Mouse (Mus musculus): Measurements from ENCODE around the gene Spata9.
"Not testable (repeated sequence)": the region's sequence is repeated elsewhere in the genome, so short reads cannot be mapped to it uniquely, and the experiment has no call there.

The Spata9 gene

DNA sequence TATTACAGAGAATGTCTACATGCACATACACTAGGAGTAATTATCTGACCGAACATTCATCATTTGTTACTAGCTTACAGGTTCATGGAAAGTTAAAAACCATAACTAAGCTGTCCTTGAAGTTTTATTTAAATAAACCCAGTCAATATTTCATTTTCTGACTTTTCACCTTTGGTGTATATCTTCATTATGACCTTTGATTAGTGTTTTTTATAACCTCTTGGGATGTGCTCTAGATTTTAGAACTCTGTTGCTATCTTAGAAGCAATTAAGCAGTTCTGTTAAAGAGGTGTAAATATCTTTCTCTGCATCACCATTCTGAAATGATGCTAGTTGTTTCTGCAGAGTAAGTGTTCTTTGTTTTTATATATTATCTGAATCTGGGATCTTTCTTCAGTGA, at the start of gene Spata9:
Gene Spata9, plus strand, starts transcription at position 301 of the 400 bp plus-strand sequence.
- no peak for DNase-seq (ENCODE audit: low read depth)

GRCm38 (mm10) chr13:75927951-75928350, 39.0 kb upstream of the Spata9 start:
- DNase-seq (ENCODE audit: low read depth), result no peak

DNA sequence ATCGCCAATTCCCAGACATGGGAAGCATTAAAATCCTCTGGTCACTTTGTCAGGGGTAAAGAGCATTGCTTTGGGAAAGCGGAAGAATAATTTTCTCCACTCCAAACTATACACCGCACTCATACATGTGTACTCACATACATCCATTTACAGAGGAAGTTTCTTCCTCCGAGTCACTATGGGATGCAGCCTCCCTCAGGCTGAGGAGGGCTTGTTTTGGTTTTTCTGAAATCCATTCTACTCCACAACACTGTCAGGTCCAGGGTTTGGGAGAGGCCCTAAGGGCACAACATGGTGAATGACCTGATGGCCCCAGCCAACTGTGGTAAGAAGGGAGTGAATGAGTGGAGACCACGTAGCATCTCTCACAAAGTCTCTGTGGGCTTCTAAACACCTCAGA, 37.9 kb upstream of the Spata9 start:
- DNase-seq (ENCODE audit: low read depth), result not testable (repeated sequence)

GRCm38 (mm10) chr13:75930023-75930422, 36.9 kb upstream of the Spata9 start:
- no peak for DNase-seq (ENCODE audit: low read depth)

DNA sequence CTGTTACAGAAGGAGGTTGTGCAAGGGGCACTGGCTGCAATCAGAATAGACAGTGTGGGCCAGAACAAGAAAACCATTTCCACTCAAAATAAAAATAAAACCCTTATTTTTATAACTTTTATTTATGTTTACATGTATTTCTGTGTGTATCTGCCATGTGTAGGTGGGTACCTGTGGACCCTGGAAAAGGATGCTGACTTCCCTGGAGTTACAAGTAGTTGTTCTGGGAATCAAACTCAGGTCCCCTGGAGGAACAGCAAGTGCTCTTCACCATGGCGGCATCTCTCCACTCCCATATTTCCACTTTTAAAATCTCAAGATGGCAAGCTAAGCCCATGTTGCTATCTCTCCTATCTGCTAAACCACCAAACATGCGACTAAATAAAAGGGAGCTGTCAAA, 36.3 kb upstream of the Spata9 start:
- DNase-seq (ENCODE audit: low read depth), result no peak

GRCm38 (mm10) chr13:75931073-75931472, 35.9 kb upstream of the Spata9 start:
- peak; percentile 73 for DNase-seq (ENCODE audit: low read depth)

DNA sequence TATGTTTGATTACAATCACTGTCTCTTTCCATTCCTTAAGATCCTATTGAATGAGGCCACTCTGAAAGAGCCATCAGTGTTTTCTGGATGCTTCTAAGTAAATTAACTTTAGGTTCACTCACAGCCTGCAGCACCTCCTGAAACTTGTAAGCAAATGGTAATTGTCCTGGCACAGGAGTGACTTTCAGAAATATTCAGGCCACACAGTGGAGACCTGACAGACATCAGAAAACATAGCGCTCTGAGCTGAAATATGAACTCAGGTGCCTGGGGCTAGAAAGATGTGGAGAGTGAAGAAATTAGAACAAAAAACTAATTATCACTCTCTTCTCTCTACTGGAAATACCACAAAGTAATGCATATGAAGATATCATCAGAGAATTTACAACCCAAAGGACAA, 33.7 kb upstream of the Spata9 start:
- no peak for DNase-seq (ENCODE audit: low read depth)

GRCm38 (mm10) chr13:75938866-75939265, 28.1 kb upstream of the Spata9 start:
- DNase-seq (ENCODE audit: low read depth), result peak; percentile 56

GRCm38 (mm10) chr13:75940791-75941517, 26.0 kb upstream of the Spata9 start:
- no peak for DNase-seq (ENCODE audit: low read depth)

DNA sequence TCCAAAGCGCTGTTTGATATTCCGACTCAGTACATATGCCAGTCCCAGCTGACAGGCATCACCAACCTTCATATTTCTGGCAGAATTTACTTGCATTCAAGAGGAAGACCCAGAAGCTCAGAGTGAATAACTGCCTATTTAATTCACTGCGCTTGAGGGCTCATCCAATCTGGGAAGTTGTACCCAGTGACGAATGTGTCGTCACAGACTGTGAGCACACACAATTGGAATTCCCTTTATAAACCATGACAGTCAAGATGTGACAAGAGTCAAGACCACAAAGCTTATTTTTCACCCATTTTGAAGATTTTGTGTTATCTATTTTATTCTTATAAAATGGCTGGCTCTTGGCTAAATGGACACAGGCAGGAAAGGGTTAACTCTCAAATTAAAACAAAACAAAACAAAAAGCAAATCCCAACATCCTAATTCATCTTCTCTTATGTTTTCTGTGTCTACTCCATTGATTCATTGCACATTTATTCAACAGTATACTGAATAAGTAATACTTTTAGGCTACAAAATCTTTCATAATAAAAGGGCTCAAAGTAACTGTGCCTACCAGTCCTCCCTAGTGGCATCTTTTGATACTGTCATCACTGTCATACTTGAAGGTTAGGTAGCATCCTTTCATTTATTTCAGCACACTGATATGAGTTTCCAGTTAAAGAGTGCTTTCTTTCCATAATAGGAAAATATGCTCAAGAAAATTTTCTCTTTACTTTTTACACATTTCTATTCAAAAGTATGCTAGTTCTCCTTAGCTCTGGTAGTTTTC, 25.2 kb upstream of the Spata9 start:
- no peak for DNase-seq (ENCODE audit: low read depth)

GRCm38 (mm10) chr13:75942731-75943130, 24.2 kb upstream of the Spata9 start:
- DNase-seq (ENCODE audit: low read depth), result peak; percentile 52

DNA sequence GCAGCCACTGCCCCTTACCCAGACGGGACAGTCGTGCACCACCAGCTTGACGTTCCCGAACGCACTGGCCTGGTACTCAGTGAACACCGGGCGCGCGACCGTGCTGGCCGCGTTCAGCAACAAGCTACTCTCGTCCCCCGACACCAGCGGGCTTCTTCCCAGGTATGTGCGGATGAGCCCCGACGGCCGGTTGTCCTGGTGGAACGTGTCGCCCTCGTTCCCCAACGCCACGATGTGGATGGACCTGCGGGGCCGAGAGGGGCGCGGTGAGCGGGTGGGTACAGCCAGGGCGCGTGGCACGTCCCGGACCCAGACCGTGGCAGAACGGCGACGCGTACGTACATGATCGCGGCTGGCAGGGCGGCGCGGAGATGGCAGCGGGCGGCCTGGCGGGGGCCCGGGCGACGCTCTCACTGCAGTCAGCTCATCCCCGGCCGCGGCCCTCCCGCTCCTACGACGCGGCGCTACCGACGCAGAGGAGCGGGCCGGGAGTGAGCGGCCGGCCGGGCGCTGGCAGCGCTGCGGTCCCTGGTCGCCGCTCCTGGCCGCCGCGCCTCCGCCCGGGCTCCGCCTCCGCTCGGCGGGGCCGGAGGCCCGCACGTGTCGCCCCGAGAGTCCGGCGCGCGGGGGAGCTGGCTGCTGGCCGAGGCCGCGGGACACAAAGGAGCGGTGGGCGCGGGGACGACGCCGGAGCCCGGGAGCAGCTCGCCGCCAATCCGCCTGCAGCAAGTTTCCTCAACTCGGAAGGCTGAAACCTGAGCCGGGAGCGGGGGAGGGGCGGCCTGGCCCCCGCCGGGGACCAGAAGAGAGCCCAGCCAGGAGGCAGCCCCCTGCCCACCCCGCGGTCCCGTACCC, 23.5 kb upstream of the Spata9 start, which contains the start of gene Rhobtb3:
Gene Rhobtb3, minus strand, starts transcription at position 737 of the 855 bp plus-strand sequence.
- peak; percentile 53 for DNase-seq (ENCODE audit: low read depth)

GRCm38 (mm10) chr13:75944044-75944820, 22.7 kb upstream of the Spata9 start:
- DNase-seq (ENCODE audit: low read depth), result no peak

DNA sequence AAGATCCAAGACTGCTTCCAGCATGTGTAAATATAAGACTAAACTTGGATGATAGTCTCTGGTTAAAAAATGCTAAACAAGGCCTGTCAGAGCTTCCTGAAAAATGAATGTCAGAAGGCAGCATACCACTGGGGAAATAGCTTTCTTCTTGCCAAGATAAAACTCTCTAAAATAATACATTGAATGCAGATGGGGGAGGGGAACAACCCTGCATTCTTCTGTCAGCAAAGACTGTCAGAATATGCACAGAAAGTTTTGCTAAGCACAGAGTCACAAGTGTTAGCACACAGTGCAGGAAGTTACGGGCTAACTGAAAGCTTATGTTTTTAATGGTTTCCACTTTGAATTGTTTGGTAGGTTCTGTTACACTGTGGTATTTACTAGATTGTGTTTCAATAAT, 16.7 kb upstream of the Spata9 start:
- no peak for DNase-seq (ENCODE audit: low read depth)

DNA sequence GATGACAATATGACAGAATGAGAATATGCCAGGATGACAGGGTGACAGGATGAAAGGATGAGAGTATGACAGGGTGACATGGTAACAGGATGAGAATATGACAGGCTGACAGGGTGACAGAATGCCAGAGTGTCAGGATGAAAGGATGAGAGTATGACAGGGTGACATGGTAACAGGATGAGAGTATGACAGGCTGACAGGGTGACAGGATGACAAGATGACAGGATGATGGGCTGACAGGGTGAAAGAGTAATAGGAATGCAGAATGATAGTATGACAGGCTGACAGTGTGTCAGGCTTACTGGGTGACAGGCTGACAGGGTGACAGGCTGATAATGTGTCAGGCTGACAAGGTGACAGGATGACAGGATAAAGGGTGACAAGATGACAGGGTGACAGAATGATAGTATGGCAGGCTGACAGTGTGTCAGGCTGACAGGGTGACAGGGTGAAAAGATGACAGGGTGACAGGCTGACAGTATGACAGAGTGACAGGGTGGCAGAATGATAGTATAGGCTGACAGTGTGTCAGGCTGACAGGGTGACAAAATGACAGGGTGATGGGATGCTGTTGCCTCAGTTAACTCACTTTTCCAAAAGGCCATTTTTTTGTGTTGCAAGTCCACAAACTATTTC, 11.5 kb upstream of the Spata9 start:
- no peak for DNase-seq (ENCODE audit: low read depth)

- DNase-seq (ENCODE audit: low read depth), result no peak
Measured at GRCm38 (mm10) chr13:75974481-75974880, 7.5 kb downstream of the Spata9 start.

DNA sequence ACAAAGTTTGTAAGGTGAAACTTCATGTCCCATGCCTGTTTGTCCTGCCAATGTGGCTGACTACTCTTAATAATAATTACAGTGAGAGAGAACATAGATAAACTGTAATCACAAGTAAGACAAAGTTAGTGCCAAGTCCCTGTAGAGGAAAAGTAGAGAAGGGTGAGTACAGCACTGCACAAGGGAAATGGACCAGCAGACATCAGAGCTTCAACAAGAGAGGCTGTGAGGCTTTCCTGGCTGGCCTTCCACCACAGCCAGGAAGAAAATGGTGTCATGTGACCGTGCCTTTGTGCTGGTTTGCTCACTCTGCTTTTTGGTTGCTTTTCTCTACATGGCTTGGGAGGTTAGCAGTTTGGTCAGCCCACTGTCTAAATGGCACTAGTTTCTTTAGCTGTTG, 8.7 kb downstream of the Spata9 start:
- no peak for DNase-seq (ENCODE audit: low read depth)

GRCm38 (mm10) chr13:75976218-75976617, 9.3 kb downstream of the Spata9 start:
- DNase-seq (ENCODE audit: low read depth), result no peak

DNA sequence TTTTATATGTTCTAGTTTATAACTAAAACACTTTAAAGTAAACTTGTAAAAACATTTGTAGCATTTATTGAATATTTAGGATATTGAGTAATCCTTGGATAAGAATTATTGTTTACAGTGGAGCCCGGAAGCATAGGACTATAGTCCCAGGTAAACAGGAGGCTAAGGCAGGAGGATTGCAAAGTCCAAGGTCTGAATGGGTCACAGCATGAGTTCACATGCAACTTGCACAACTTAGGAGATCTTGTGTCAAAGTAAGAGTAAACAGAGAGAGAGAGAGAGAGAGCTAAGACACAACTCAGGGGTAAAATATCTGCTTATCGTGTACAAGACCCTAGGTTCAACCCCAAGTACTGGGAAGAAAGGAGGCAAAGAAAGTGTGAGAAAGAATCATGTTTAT, 9.7 kb downstream of the Spata9 start:
- DNase-seq (ENCODE audit: low read depth), result no peak

- peak; percentile 68 for DNase-seq (ENCODE audit: low read depth)
Measured at GRCm38 (mm10) chr13:75981901-75982300, 15.0 kb downstream of the Spata9 start.

DNA sequence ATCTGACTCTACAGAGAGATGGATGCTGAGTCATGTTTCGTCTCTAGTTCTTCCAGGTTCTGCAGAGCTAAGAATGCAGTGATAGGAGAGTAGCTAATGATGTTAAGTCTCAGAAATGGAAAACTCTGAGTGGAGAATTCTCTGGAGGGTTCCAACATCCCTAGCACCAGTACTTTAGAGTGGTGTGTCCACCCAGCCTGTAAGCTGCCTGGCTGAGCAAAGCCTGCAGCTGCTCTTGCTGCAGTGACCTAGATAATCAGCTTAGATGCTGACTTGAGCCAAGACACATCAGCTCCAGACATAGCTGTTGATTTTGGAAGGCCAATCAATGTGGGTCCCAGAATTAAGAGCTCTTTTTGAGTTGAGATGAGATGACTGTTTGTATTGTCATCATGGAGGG, 21.1 kb downstream of the Spata9 start:
- no peak for DNase-seq (ENCODE audit: low read depth)

Measured in 416B (cell line).